Mouse (Mus musculus): ENCODE results near the gene Wls.

Wls gene

DNA sequence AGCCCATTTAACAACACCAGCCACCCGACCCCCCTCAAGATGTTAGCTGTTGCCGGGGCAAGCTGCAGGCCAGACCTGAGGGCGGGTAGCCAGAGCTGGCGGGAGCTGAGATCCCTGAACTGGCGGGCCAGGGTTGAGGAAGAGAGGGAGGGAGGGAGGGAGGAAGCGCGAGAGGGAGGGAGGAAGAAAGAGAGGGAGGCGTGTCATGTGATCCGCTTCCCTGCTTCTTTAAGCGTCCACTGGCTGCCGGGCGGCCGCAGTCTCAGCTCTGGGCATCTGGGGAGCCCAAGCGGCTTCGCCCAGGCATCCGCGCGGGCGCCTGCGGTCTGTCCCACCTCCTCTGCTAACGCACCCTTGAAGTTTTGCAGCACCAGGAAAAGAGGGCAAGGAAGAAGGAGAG, at the start of gene Wls:
Gene Wls, plus strand, starts transcription at position 192 of the 400 bp plus-strand sequence.
- peak; percentile 24 to 53 for DNase-seq

DNA sequence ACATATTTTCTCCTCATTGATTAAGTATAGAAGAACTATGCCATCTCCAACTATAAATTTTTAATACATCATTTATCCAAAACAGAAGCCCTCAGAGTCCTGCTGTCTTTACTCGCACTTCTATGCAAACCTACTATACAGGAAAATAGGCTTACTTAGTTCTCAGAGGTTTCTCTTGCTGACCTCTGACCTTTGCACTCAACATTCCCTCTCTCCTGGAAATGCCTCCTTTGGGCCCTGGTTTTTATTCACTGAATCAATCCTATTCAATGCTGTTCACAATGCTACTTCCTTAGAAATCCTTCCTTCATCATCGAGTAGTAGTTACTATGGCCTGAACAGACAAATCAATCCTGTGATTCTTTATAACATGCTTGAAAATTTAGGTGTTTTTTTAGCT, 49.7 kb upstream of the Wls start:
- DNase-seq, result no peak

GRCm38 (mm10) chr3:159831535-159831934, 7.9 kb upstream of the Wls start:
- no peak for DNase-seq

DNA sequence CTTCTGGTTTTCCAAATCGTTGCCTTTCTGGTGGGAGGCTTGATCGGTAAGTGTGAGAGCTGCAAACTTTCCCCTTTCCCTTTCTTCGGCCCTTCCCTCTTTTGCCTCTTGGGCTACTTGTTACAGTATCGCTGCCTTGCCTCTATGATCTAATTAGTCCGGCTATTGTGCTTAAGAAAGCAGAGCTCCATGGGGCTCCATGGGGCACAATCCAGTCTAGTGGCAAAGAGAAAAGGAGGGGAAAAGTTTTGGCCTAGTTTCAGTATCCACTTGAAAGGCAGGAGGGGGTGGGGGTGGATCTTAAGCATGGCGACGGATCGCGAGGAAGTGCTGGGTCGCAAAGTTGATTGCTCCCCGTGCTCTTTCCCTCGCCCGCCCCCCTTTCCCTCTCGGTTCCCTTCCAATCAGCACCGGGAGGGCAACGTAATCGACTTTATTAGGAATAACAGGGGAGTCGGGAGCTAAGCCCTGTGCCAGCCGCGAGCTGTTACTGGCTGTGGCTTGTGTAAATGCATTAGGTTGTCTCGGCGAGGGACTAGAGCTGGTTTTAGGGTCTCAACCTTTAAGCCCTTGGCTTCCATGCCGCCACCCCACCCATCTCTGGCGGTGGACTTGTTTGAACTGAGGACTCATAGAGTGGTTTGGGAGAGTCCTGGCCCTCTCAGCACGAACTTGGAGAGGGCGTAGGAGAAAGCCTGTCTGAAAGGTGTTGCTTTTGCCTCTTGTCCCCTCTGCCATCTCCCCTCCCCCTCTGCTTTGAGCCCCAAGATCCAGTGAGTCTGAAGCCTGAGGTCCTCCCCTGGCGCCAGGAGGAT, 737 bp downstream of the Wls start:
- peak; percentile 9 to 31 for DNase-seq

GRCm38 (mm10) chr3:159840817-159841390, 1.4 kb downstream of the Wls start:
- peak in 1 of 2 experiments; percentile 4 for DNase-seq

DNA sequence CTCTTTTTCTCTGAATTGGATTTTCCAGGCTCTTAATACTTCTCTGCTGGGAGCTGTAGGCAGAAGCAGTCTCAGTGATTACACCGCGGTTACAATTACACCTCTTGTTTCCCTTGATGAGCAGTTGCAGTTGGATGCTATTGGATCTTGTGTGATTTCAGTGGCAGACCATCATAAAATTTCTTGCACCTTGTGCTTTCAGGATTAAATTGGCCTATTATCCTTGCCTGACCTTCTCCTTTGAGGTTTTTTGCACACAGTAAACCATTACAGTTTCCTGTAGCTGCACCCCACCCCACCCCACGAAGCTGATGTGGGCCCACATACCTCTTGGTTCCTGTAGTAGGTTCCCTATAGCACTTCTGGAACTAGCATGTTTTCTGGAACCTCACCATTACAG, 2.0 kb downstream of the Wls start:
- no peak for DNase-seq

DNA sequence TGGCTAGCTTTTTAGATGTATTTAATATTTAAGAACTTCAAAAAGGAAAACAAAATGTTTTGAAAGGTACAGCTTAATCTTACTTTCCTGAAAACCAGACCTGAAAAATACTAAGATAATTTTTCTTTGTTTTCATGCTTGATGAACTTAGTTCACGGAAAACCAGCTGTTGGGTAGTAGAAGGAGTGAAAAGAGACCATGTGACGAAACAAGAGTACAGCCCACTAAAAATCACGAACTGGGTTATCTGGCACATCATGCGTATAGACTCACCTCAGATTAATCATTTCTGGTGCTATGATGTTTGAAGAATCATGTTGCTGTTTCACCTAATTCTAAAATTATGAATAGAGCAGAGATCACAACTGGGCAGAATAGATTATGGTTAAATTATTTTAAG, 3.7 kb downstream of the Wls start:
- DNase-seq, result no peak

- no peak for DNase-seq
These were observed 8.0 kb downstream of the Wls start for GRCm38 (mm10) chr3:159847410-159848016.

GRCm38 (mm10) chr3:159848156-159848555, 8.7 kb downstream of the Wls start:
- no peak for DNase-seq

GRCm38 (mm10) chr3:159851476-159851875, 12.0 kb downstream of the Wls start:
- no peak for DNase-seq

DNA sequence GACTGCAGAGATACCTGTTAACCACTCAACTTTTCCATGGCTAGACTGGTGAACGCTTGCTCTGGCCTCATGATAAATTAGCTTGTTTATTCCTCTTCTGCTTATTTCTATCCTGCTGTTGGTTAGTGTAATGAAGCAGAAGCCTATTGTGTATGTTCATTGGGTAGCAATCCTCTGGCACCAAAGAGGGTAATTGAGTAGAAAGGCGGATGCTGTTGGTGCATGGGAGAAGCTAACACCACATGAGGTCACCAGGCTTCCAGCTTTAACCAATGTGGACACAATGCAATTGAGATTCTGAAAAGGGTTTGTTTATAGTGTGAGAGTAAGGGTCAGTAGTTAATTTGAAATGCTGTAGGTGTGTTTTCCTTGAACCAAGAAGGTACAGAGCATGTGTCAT, 12.5 kb downstream of the Wls start:
- no peak for DNase-seq

GRCm38 (mm10) chr3:159857112-159857511, 17.6 kb downstream of the Wls start:
- DNase-seq, result no peak

DNA sequence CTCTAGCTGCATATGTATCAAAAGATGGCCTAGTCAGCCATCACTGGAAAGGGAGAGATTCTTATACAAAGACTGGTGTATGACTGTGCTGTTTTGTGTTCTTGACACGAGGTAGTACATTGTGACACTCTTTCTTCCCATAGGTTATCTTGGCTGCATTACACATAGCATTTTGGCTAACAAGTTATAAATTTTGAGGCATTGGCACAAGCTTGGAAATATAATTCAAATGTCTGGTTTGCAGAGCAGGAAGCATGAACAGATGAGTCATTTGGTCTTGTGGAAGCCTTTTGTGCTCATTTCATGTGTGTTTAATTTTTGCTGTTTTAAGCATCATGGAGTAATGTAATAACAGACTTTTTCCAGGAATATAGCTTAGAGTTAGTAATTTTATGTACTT, 26.2 kb downstream of the Wls start:
- no peak for DNase-seq

GRCm38 (mm10) chr3:159878983-159879382, 39.5 kb downstream of the Wls start:
- no peak for DNase-seq

- DNase-seq, result no peak
These were observed 43.9 kb downstream of the Wls start for GRCm38 (mm10) chr3:159883325-159883724.

- no peak for DNase-seq
These were observed 45.3 kb downstream of the Wls start for GRCm38 (mm10) chr3:159884802-159885201.

- peak in 1 of 2 experiments; percentile 3 for DNase-seq
These were observed 45.8 kb downstream of the Wls start for GRCm38 (mm10) chr3:159885271-159885670.

DNA sequence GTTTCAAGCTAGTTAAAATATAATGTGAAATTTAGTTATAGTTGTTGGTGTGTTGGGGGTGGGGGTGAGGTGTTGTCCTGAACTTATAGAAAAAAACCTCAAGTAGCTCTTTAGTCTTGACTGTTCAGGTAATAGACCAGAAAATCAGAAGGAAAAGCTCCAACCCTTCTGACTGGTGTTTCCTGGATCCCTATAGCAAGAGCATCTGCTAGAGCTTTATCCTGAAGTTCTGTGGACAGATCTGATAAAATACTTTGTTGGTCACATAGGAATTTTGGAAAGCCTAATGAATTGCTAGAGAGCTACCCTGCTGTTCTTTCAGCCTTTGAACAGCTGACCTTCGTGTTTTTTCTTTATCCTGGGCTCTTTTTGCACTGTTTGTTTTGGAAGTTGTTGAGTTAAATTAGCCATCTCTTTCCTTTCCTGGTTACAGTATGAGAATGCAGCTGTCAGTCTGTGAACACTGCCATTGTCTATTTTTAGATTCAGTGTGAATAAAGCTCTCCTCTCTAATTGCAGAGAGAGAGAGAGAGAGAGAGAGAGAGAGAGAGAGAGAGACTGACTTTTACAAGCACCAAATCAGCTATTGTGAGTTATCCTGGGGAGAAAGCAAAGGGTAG, 46.4 kb downstream of the Wls start:
- no peak for DNase-seq

- DNase-seq, result no peak
These were observed 50.9 kb downstream of the Wls start for GRCm38 (mm10) chr3:159890176-159891056.

DNA sequence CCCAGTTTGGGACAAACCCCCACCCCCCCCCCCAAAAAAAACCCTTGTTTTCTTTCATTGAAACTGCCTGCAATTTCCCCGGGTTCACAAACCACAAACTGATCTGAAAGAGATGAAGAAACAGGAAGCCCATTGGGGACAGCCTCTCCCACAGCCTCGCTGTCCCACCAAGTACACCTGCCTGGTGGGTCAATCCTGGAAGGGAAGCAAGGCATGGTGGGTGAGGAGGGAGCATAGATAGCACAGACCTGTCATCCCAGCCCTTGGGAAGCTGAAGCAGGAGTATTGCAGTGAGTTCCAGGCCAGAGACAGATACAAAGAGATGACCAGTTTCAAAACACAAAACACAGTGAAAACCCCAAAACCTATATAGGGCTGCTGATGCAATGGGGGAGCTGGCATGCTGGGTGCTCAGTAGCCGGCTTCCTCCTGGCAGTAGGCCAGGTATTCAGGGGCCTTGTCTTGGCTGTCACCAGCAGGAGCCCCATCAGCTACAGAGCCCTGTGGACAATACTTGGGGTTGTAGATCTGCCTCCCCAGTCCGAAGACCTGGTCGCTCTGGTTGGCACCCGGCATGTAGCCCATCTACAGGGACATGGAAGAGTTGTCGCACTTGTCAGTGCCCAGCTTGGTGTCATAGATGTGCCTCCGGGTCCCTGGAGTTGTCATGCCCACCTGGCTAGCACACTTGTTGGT, 51.7 kb downstream of the Wls start:
- DNase-seq, result peak in 1 of 2 experiments; percentile 3

- no peak for DNase-seq
These were observed 67.9 kb downstream of the Wls start for GRCm38 (mm10) chr3:159907329-159907728.
